Mouse (Mus musculus) liver, adult 2 months (tissue): ENCODE data around the gene Sgca. TPM values are rescaled to one million over a fixed set of nuclear protein-coding genes. Genes with fewer than 3 reads are reported as not detected.

Experiments used
- DNase-seq: peaks from one replicate; pipeline ENCODE4 v3.0.0-alpha.2; 2011; ENCODE audit warnings: low read depth, low spot score; ENCODE audit errors: extremely low read depth
- H3K27ac ChIP-seq: fragments of 200-500 bp; replicated peaks from 2 replicates; pipeline ENCODE4 v1.5.1; 2012; ENCODE audit warnings: low read depth, mild to moderate bottlenecking, control low read depth, inconsistent platforms, low read length; ENCODE audit not compliant: insufficient read depth
- H3K27me3 ChIP-seq: fragments of 200-500 bp; 2 replicates; pipeline ENCODE4 v1.6.1; 2012; ENCODE audit warnings: mild to moderate bottlenecking, moderate library complexity, low read length, inconsistent platforms; ENCODE audit not compliant: control insufficient read depth, insufficient read depth
- H3K36me3 ChIP-seq: fragments of 200-500 bp; 2 replicates; pipeline ENCODE4 v1.6.1; 2012; ENCODE audit warnings: low read length, inconsistent platforms; ENCODE audit not compliant: control insufficient read depth, insufficient read depth
- H3K4me1 ChIP-seq: fragments of 200-500 bp; 2 replicates; pipeline ENCODE4 v1.6.1; 2011; ENCODE audit warnings: low read length; ENCODE audit not compliant: control insufficient read depth, insufficient read depth
- H3K4me3 ChIP-seq: fragments of 200-500 bp; 2 replicates; pipeline ENCODE4 v1.5.1; 2011; ENCODE audit warnings: low read depth, mild to moderate bottlenecking, control low read depth, low read length, moderate library complexity; ENCODE audit not compliant: insufficient read depth
- H3K79me2 ChIP-seq: fragments of 200-500 bp; 2 replicates; pipeline ENCODE4 v1.6.1; 2012; ENCODE audit warnings: inconsistent platforms, mild to moderate bottlenecking, low read length, moderate library complexity; ENCODE audit not compliant: control insufficient read depth, insufficient read depth
- H3K9ac ChIP-seq: fragments of 200-500 bp; 2 replicates; pipeline ENCODE4 v1.6.1; 2012; ENCODE audit warnings: low read depth, mild to moderate bottlenecking, control low read depth, inconsistent platforms, low read length
- CTCF ChIP-seq: fragments of 200-500 bp; IDR thresholded peaks from 2 replicates; pipeline ENCODE4 v1.5.1; 2011; ENCODE audit warnings: low read depth, low read length, control low read depth
- POLR2A ChIP-seq: fragments of 200-500 bp; IDR thresholded peaks from 2 replicates; pipeline ENCODE4 v1.6.1; 2011; ENCODE audit warnings: low read length, control low read depth; ENCODE audit not compliant: insufficient read depth; ENCODE audit errors: extremely low read depth
- WGBS: fragments of 180-500 bp; shearing (Covaris S2); methylation state at CpG from one replicate; pipeline ENCODE4 v1.1.7; 2018; 5-methylcytosine and 5-hydroxymethylcytosine counted together
- polyA plus RNA-seq: library from polyadenylated mRNA; depleted of rRNA; stranded (reverse); fragments of >200 nt; gene quantifications from 2 replicates; pipeline ENCODE4 v1.2.3, GENCODE M21; 2012; rRNA removed
- total RNA-seq: library from RNA; depleted of rRNA; stranded (reverse); fragments of >200 nt; gene quantifications from 2 replicates; pipeline ENCODE4 v1.2.3, GENCODE M21; 2014; rRNA removed

Sgca gene
- total and polyA plus RNA-seq, 2 experiments = 0.09 TPM; not detected in 1

DNA sequence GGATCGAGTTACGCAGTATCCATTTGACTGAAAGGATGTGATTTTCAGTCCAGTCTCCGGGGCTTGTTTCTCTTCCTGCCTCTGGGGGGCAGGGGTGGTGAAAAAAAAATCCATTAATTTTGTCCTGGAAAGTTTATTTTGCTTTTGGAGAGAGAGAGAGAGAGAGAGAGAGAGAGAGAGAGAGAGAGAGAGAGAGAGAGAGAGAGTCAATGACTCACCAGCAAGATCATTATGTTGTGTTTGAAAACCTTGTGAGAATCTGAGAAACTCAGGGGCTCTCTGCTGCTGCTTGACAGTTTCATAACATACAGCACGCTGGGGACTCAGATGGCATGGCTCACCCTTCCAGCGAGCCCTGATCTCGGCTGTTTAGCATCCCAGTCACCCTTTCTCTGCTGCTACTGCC lies 55.1 kb downstream of the Sgca start:
- Histone ChIP-seq H3K79me2 (no peaks in the 10 kb centered on the region), H3K27me3 (no peaks in the 10 kb centered on the region; the same call in 1 of the 2 replicates), H3K9ac (no peak overlapping the region), H3K4me1 (no peaks in the 10 kb centered on the region), H3K36me3 (no peaks in the 10 kb centered on the region), H3K4me3 (no peak overlapping the region), H3K27ac (no peak overlapping the region)
- TF ChIP-seq POLR2A = no peak
- TF ChIP-seq CTCF = no peak
- 55% methylated on average over 6 of the region's 6 CpGs for WGBS
- no peak for DNase-seq

DNA sequence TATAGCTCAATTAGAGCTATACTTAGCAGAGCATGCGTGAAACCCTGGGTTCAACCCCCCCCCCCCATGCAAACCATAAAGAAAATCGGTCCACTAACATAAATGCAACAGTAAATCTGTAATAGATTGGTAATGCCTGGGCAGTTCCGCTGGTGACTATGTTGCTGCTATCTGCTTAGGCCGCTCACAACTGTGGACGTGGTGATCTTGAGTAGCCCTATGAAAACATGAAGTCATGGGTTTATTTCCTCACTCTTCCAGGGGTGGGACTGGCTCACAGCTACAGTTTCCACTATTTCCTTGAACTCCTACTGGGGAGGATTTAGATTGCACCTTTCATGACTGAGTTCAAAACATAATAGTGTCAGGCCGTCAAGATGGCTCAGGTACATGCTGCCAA lies 58.4 kb downstream of the Sgca start:
- Histone ChIP-seq H3K4me3 (no peak overlapping the region), H3K9ac (no peak overlapping the region), H3K27ac (no peak overlapping the region), H3K79me2 (no peaks in the 10 kb centered on the region), H3K36me3 (no peaks in the 10 kb centered on the region), H3K27me3 (no peaks in the 10 kb centered on the region; the same call in 1 of the 2 replicates), H3K4me1 (no peaks in the 10 kb centered on the region)
- TF ChIP-seq POLR2A = no peak
- no peak for TF ChIP-seq CTCF
- no peak for DNase-seq
- WGBS = 86% methylated on average over 6 of the region's 6 CpGs

DNA sequence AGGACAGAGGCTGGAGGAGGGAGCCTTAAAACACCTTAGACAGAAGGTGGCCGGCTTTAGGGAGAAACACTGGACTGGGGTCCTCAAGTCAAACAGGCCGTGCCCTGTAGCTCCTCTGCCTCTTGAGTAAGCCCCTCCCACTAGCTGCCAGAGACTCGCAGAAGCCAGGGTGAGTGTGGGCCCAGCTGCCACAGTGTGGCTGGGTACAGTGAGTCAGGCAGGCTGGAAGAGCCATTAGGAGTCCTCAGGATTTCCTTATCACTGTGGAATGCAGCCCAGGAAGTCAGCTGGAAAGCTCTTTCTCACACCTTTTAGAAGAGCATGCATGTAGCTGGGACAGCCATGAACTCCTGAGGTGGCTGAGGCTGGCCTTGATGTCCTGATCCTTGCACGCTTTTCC lies 59.6 kb downstream of the Sgca start:
- 52% methylated on average over 4 of the region's 4 CpGs for WGBS
- H3K9ac ChIP-seq = no peak overlapping the region
- no peak for DNase-seq

DNA sequence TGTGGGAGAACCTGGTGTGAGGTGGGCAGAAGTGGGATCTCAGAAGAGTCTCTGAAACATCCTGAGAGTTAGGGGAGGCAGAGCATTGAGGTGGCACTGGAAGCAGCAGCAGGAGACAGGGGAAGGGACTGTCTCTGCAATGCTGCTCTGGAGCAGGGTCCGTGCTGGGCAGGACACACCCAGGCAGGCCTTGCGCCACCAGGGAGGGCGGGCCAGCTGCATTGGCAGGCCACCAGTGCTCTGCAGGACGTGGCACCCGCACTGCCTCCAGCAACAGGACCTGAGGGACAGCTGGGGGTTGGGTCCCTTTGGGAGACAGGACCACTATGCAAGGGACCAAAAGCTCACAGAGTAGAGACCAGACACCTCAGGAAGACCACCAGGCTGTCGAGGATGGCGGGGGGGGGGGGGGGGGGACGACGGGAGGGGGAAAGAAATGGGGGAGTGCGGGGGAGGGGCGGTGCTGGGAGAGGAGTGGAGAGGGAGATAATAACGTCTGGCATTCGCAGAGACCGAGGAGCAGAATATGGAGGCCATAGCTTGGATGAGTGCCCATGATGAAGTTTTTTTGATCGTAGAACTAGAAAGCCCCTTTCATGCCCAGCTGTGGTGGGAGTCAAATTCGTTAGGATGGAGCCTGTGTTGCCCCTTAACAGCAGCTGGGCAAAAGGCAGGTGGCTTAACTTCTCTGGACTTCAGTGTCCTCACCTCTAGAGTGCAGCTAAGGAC lies 60.3 kb downstream of the Sgca start:
- Histone ChIP-seq H3K27ac (no peak overlapping the region), H3K27me3 (no peaks in the 10 kb centered on the region; the same call in 1 of the 2 replicates), H3K79me2 (no peaks in the 10 kb centered on the region), H3K9ac (no peak overlapping the region), H3K4me3 (no peak overlapping the region), H3K36me3 (no peaks in the 10 kb centered on the region), H3K4me1 (no peaks in the 10 kb centered on the region)
- 23% methylated on average over 13 of the region's 16 CpGs for WGBS
- TF ChIP-seq CTCF (no peak), POLR2A (no peak)
- peak; percentile 43 for DNase-seq

More for the DNA sequence above, 59.6 kb downstream of the Sgca start:
- H3K27ac ChIP-seq = no peak overlapping the region
- H3K27me3 ChIP-seq = no peaks in the 10 kb centered on the region; the same call in 1 of the 2 replicates
- no peak for TF ChIP-seq POLR2A
- no peak for TF ChIP-seq CTCF
- H3K79me2 ChIP-seq = no peaks in the 10 kb centered on the region
- no peak overlapping the region for H3K4me3 ChIP-seq
- H3K4me1 ChIP-seq = no peaks in the 10 kb centered on the region
- no peaks in the 10 kb centered on the region for H3K36me3 ChIP-seq

DNA sequence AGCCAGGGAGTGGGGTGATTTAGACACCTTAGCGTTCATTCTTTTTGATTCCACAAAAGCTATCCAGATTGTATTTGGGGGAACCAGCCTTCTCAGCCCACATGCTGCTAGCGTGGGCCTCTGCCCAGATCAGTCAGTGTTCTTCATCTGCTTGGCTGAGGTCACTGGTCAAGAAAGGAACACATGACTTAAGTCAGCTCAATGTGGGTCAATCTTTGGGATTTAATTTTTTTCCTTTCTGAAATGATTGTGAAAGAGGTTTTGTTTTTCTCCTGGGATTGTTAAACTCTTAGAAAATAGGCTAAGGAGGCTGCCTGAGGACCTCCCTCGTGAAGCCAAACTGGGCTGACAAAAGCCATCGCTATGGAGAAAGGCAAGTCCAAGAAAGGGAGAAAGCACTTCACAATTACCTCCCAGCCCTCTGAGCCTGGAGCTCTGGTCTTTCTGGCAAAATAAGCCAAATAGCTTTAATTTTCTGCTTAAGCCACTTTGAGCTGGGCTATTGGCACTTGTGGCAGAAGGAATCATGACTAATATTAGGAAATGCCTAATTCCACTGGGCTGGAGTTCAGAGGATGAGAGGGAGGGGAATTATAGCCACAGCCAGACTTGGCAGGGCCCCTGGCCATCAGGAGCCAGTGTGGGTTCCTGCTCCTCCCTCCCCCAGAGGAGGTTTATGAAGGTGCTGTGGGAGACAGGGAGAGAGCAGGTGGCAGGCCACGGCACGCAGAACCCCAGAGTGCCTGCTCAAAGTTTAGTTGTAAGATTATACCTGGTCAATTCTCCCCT lies 62.6 kb downstream of the Sgca start:
- Histone ChIP-seq H3K27me3 (no peaks in the 10 kb centered on the region; the same call in 1 of the 2 replicates), H3K27ac (no peak overlapping the region), H3K36me3 (no peaks in the 10 kb centered on the region), H3K4me1 (no peaks in the 10 kb centered on the region), H3K79me2 (no peaks in the 10 kb centered on the region), H3K9ac (no peak overlapping the region), H3K4me3 (no peak overlapping the region)
- no peak for DNase-seq
- 83% methylated on average over 6 of the region's 6 CpGs for WGBS
- TF ChIP-seq CTCF = no peak
- no peak for TF ChIP-seq POLR2A

Other genes starting within 250 kb of the Sgca start
- gene Cdc34b, start 234.5 kb downstream of the Sgca start, total RNA-seq = not detected in 2 replicates
- gene Cdc34b, start 234.5 kb downstream of the Sgca start, polyA plus RNA-seq = 0.07 TPM in 1 of 2 replicates, not detected in the other
- gene Tmem92, start 193.6 kb downstream of the Sgca start, total RNA-seq = not detected in 2 replicates
- gene Tmem92, start 193.6 kb downstream of the Sgca start, polyA plus RNA-seq = not detected in 2 replicates
- 1.6 and 3.3 TPM in 2 replicates for gene Col1a1, start 40.1 kb downstream of the Sgca start, total RNA-seq
- 2.3 TPM in 2 replicates for gene Col1a1, start 40.1 kb downstream of the Sgca start, polyA plus RNA-seq
- gene Hils1, start 8.7 kb downstream of the Sgca start, total RNA-seq = not detected in 2 replicates
- gene Hils1, start 8.7 kb downstream of the Sgca start, polyA plus RNA-seq = 0.19 TPM in 1 of 2 replicates, not detected in the other
- 2.6 and 4.0 TPM in 2 replicates for gene Ppp1r9b, start 14.7 kb upstream of the Sgca start, total RNA-seq
- 3.5 and 3.6 TPM in 2 replicates for gene Ppp1r9b, start 14.7 kb upstream of the Sgca start, polyA plus RNA-seq
- gene Samd14, start 33.6 kb upstream of the Sgca start, total RNA-seq = 0.13 and 0.18 TPM in 2 replicates
- 0.13 and 0.29 TPM in 2 replicates for gene Samd14, start 33.6 kb upstream of the Sgca start, polyA plus RNA-seq
- 17.7 and 30.9 TPM in 2 replicates for gene Pdk2, start 65.0 kb upstream of the Sgca start, total RNA-seq
- gene Pdk2, start 65.0 kb upstream of the Sgca start, polyA plus RNA-seq = 101 and 125 TPM in 2 replicates
- 2.6 and 4.9 TPM in 2 replicates for gene Itga3, start 100.5 kb upstream of the Sgca start, total RNA-seq
- gene Itga3, start 100.5 kb upstream of the Sgca start, polyA plus RNA-seq = 5.7 and 10.0 TPM in 2 replicates
- not detected in 2 replicates for gene Dlx3, start 143.8 kb upstream of the Sgca start, total RNA-seq
- gene Dlx3, start 143.8 kb upstream of the Sgca start, polyA plus RNA-seq = not detected in 2 replicates
- gene Dlx4, start 169.9 kb upstream of the Sgca start, total RNA-seq = 0.07 TPM in 1 of 2 replicates, not detected in the other
- 0.21 and 0.29 TPM in 2 replicates for gene Dlx4, start 169.9 kb upstream of the Sgca start, polyA plus RNA-seq